Mouse (Mus musculus) CD4-positive, CD25-positive, alpha-beta regulatory T cell, adult 2 months (primary cell): ENCODE results near the gene Pja2.
"Not testable (repeated sequence)": the region's sequence is repeated elsewhere in the genome, so short reads cannot be mapped to it uniquely, and the experiment has no call there.

Experiments used
- DNase-seq: peaks from one replicate; pipeline ENCODE4 v3.0.0-alpha.2; 2012; ENCODE audit warnings: low read depth, low spot score

The Pja2 gene

GRCm38 (mm10) chr17:64281368-64281767 lies 50.3 kb downstream of the Pja2 start:
- DNase-seq: not testable (repeated sequence)

- no peak for DNase-seq
Observed at GRCm38 (mm10) chr17:64277649-64278212, 54.0 kb downstream of the Pja2 start.

GRCm38 (mm10) chr17:64276666-64277065 lies 55.0 kb downstream of the Pja2 start:
- DNase-seq: no peak

GRCm38 (mm10) chr17:64275188-64275587 lies 56.5 kb downstream of the Pja2 start:
- no peak for DNase-seq

- no peak for DNase-seq
Observed at GRCm38 (mm10) chr17:64274341-64275105, 57.2 kb downstream of the Pja2 start.

GRCm38 (mm10) chr17:64260571-64260970 lies 71.1 kb downstream of the Pja2 start:
- DNase-seq: no peak

GRCm38 (mm10) chr17:64248246-64248645 lies 83.5 kb downstream of the Pja2 start:
- peak; percentile 54 for DNase-seq

GRCm38 (mm10) chr17:64242898-64243297 lies 88.8 kb downstream of the Pja2 start:
- DNase-seq: peak; percentile 24

GRCm38 (mm10) chr17:64242310-64242859 lies 89.3 kb downstream of the Pja2 start:
- DNase-seq: no peak

GRCm38 (mm10) chr17:64241544-64242292 lies 90.0 kb downstream of the Pja2 start:
- DNase-seq: no peak

GRCm38 (mm10) chr17:64232134-64232533 lies 99.6 kb downstream of the Pja2 start:
- DNase-seq: peak; percentile 23

- DNase-seq: not testable (repeated sequence)
Observed at GRCm38 (mm10) chr17:64231637-64232036, 100.1 kb downstream of the Pja2 start.

- DNase-seq: peak; percentile 57
Observed at GRCm38 (mm10) chr17:64231172-64231571, 100.5 kb downstream of the Pja2 start.
